Mouse (Mus musculus) layer of hippocampus, postnatal 25 days (tissue): ENCODE measurements around the gene Rfwd3. TPM values are rescaled to one million over a fixed set of nuclear protein-coding genes. Genes with fewer than 3 reads are reported as not detected.
"Not testable (repeated sequence)": the region's sequence is repeated elsewhere in the genome, so short reads cannot be mapped to it uniquely, and the experiment has no call there.

Experiments
- DNase-seq, 2 experiments: peaks; one replicate each; pipeline ENCODE4 v3.0.0; 2022; ENCODE audit warnings: mixed read lengths in 2 of 2, low spot score in 1 of 2; ENCODE audit errors: extremely low spot score in 1 of 2
- total RNA-seq, 2 experiments: library from RNA; stranded (reverse); gene quantifications; 2 replicates each; pipeline ENCODE4 v1.2.3; 2021

Gene Rfwd3
- total RNA-seq, 2 experiments from 2014 or later = 20.2 TPM

DNA sequence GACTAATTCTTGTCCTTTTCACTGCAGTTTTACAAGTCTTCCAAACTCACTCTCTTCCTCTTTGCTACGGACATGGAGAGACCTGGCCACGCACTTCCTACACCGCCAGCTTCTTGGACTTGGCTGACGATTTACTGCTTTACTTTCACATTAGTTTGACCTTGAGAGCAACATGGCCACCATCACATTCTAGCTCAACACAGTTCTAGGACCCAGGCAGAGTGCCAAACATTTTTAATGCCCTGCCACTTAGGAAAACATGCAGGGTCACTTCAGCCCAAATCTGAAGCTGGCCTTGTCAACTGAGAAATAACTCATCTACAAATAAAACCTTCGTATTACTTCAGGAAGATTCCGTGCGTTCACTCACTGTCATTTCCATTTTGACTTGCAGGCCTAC is 8.3 kb downstream of the Rfwd3 start:
- no peak for DNase-seq

DNA sequence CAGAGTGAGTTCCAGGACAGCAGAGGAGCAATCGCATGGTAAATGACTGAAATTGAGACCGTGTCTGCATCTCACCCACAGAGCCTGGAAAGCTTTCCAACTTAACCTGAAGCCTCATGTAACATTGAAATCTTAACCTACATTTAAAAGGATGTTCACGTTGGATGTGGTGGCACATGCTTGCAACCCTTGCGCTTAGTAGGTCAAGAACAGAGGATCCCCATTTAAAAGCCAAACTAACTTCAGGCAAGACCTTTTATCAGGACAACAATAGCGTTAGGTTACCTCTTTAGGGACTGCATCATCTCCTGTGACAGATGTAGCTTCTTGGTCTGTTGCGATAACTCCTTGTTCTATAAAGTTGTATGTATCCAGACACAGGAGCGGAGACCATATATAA is 9.4 kb downstream of the Rfwd3 start:
- no peak for DNase-seq

DNA sequence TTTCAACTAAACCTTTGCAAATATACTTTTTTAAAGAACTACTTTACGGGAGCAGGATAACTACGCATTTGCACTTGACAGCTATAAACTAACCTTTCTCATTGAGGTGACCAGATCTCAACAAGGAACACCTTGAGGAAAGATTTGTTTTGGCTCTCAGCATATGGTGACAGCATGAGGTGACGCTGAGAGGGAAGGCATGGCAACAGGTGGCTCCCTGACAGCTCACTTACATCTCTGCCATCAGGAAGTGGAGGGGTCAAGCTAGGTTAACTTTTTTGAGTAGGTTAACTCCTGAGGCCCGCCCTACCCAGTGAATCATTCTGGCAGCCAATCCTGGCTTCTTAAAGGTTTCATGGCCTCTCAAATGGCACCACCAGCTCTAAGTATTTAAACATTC is 14.4 kb downstream of the Rfwd3 start:
- DNase-seq = no peak

DNA sequence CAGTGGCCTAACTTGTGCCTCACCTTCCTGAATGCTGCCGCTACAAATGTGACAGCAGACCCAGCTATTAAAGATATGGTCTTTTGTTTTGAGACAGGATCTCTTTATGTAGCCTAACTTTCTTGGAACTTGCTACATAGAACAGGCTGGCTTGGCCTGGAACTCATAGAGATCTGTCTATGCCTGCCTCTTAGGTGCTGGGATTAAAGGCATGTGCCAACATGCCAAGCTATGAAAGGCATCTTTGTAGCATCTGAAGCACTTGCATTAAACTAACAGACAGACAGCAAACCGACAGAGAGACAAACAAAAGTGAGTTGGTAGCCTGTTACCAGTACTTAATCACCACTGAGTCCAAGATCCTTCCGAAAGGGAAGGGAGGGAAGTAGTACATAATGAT is 17.9 kb downstream of the Rfwd3 start:
- DNase-seq = no peak

DNA sequence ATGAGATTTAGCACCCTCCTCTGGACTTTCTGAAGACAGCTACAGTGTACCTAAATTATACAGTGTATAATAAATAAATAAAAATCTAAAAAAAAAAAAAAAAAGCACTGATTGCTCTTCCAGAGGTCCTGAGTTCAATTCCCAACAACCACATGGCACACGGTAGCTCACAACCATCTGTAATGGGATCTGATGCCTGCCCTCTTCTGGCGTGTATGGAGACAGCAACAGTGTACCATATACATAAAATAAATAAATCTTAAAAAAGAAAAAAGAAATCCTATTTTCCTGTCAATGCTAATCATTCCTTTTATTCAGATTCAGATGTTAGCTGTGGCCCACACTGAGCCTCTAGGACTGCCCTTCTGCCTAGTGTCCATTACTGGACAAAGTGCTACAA is 31.7 kb downstream of the Rfwd3 start:
- DNase-seq = no peak

DNA sequence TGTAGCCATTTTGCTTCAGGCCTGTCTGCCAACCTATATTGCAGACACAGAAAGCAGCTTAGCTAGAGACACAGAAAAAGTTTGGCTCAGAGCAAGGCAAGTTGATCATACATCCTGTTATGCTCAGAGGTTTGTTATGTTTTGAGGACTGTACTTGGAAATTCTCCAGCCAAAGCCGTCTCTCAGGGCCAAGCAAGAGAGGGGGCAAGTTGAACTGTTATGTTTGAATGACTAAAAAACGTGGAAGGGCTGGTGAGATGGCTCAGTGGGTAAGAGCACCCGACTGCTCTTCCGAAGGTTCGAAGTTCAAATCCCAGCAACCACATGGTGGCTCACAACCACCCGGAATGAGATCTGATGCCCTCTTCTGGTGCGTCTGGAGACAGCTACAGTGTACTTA is 33.9 kb downstream of the Rfwd3 start:
- DNase-seq = not testable (repeated sequence)

DNA sequence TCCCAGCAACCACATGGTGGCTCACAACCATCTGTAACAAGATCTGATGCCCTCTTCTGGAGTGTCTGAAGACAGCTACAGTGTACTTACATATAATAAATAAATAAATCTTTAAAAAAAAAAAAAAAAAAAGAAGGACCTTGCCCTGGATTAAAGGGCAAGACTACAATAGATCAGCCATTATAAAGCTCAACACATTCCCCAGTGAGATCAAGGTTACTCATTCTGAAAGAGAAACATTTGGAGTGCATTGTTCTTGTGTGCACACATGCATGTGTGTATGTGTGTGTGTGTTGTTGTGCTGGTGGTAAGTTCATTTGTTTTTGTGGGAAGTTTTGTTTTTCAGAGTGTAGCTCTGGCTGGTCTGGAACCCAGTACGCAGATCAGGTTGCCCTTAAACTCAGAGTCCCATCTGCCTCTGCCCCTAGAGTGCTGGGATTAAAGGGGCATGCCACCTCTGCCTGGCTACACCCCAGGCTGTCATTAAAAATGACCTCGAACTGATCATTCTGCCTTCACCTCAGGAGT is 35.3 kb downstream of the Rfwd3 start:
- DNase-seq = no peak

DNA sequence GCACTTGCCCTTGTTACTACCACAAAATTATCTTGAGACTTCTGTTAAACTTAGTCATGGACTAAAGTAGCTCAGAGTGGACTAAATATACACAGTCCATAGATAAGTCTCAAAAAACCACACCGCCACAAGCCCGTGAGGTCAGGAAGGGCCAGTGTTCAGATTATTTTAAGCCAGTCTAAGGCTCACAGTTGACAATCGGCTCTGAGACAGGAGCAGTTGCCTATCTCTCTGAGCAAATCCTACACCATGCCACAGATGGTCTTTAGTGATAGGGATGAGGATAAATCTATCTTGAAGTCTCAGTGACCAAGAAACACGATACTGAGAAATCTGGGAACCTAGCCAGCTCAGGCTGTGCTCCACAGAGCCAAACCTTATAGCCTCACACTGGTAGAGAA is 38.0 kb downstream of the Rfwd3 start:
- DNase-seq = no peak

DNA sequence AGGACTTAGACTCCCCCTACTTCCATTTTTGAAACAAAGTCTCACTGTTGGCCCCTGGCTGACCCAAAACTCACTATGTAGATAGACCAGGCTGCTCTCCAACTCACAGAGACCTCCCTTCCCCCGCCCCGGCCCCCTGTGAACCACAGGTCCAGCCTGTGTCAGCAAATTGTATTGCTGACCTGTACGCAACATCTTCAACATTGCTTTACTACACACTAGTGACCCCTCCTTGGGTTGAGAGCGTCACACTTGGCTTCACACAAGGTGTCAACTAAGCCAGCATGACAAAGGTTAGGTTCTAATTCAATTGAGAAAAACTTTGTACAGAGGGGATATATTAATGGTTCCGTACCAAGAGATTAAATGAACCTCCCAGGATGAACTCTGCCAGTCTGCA is 39.8 kb downstream of the Rfwd3 start:
- no peak for DNase-seq

DNA sequence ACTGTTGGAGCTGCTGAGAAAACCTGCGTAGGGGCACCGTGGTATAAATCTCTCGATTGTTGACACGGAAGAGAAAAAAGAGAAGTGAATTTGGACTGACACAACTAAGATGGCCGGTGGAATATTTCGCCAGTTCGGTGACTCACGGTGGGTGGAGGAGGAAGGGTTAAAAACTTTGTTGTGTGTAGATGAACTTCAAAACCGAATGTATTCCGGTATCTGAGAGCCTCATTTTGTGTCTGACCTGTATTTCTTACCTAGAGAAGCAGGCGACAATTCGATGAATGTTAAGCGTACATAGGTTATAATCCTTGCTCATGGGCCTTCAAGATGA is 40.6 kb downstream of the Rfwd3 start:
- DNase-seq = no peak

DNA sequence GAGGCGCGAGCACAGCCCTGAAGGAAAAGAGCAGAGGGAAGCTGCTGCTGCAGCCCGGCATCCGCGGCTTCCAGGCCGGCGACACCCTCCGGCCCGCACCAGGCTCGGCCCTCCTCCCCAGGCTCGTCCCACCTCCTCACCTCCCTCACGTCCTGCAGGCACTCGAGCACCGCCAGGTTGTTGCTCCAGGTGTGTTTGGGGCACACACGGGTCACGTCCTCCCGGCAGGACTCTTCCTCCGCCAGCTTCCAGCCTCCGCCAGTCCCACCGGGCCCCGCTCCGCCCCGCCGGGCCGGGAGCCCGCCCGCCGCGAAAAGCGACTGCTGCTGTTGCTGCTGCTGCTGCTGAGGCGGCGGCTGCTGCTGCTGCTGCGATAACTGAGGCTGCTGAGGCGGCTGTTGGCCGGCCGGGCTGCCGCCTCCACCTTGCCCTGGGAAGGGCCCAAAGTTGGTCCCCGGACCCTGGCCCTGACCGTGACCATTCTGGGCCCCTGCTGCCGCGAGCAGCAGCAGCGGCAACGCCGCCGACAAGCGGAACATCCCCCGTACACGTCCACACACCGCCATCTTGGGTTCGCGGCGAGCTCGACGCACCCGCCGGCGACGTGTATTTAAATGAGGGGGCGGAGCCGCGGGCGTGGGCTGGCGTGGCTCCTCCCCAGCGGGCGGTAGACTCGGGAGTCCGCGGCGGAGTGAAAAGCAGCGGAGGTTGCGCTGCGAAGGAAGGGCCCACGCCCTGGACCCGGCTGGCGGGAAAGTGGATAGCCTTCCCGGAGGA is 41.2 kb downstream of the Rfwd3 start, which contains the start of gene Glg1:
Gene Glg1 (minus strand): TSS at position 586 of the 777 bp plus-strand sequence.
- DNase-seq = peak; percentile 87 to 94

DNA sequence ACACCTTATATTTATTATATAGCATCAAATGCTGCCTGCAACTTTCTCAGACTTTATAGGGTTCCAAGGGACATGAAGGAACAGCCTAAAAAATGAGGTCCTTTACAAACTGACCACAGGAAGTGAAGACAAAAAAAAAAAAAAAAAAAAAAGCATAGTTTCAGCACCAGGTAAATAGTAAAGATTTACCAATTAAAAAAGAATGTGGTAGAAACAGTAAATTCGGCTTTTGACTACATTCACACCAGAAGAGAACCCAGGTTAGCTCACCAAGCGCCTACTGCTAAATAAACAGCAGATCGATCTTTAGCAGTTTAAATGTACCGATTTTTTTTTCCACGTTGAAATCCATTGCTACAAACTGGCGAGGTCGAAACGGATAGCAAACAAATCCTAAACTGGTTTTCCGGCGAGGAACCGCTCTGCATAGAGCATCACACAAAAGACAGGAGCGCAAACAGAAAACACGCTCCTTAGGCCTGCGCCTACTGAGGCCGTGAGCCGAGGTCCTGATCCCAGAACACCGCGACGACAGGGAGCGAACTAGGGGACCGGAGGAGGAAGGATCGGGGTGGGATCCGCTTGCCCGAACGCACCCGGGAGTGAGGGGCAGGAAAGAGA is 41.9 kb downstream of the Rfwd3 start:
- peak in 1 of 2 experiments; percentile 20 for DNase-seq

DNA sequence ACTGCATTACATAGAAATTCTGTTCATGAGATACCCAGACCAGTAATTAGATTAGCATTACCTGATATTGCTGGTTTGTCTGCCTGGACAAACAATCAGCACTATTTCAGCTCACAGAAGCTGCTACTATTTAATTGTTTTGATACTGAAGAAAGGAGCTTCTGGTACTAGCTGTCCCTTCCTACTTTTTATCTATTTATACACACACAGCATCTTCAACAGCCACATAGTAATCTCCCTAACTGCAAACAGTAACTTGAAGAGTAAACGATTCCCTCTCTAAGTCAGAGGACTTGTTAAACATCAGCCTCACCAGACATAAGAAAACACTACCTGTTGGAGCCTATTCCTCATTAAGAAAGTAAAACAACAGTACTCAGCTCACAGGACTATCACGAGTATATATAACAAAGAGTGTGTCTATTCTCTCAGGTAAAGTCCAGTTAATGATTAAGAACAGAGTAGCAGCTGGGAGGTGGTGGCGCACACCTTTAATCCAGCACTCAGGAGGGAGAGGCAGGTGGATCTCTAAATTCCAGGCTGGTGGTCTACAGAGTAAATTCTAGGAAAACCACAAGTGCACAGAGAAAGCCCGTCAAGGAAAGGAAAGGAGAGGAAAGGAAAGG is 47.4 kb downstream of the Rfwd3 start:
- DNase-seq = no peak

DNA sequence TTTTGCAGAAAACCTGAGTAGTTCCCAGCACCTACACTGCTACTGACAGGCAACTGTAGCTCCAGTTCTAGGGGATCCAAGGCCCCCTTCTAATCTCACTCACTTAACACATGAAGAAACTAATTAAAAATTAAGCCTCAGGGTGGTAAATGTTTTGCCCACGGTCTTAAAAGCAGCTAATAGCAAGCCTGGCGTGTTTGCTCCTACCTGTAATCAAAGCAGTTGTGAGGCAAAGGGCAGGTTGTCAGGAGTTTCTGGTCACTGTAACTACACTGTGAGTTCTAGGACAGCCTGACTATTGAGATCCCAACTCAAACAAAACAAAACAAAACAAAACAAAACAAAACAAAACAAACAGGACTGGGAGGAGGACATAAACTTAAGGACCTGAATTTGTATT is 49.9 kb downstream of the Rfwd3 start:
- no peak for DNase-seq

DNA sequence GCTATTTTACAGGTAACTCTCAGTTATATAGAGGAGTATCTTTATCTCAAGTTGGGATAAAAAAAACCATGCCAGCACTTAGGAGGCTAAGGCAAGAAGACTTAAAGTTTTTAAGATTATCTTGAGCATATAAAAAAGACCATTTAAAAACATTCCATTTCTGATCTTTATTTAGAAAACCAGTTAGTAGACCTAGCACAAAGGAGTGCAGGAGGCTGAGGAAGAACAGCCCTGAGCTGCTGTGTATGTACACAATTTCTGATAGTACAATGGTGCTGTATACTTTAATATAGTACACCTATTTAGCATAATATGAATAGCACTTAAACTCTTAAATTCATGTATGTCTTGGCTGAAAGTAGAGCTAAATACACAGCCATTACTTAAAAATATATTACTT is 51.9 kb downstream of the Rfwd3 start:
- no peak for DNase-seq

DNA sequence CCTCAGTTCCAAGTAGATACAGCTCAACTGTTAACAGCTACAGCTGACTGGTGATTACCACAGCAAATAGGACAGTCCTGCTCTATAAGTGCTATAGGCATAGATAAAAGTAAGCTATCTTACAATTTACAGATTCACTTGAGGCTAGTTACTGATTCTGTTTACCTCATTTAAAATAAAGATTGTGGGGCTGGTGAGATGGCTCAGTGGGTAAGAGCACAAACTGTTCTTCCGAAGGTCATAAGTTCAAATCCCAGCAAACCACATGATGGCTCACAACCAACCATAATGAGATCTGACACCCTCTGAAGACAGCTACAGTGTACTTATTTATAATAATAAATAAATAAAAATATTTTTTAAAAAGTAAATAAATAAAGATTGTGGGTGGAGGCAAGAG is 53.2 kb downstream of the Rfwd3 start:
- DNase-seq = not testable (repeated sequence)

DNA sequence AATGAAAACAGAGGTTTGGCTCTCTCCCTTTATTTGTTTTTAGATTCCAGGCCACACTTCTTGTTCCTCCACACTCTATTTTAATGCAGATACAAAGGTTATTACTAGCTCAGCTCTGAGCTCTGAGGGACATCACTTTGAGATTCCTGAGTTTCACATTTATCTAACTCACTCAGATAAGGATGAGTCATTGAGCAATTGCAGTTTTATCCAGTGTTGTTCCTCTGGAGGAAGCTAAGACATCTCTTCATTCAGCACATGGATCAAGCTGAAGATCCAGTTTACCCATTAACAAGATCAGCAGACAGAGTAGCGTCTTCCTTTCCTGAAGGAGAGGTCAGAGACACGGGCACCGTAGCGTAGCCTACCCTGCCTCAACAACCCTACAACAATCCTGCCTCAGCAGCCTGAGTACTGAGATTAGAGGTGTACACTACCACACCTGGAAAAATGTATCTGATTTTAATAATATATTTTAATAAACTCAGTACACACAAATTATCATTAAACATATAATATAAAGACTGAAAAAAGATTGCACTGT is 53.7 kb downstream of the Rfwd3 start:
- no peak for DNase-seq

DNA sequence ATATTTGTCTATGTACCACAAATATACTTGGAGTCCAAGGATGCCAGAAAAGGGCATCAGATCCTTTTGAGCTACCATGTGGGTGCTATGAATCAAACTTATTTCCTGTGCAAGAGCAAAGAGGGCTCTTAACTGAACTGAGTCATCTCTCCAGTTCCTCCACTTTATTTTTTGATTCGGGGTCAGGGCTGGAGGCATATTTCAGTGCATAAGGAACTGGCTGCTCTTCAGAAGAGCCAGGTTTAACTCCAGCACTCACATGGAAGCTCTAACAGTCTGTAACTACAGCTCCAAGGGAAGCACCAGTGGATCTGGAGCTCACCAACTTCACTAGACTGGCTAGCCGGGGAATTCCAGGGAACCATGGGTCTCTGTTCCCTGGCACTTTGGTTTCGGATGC is 62.7 kb downstream of the Rfwd3 start:
- DNase-seq = no peak

DNA sequence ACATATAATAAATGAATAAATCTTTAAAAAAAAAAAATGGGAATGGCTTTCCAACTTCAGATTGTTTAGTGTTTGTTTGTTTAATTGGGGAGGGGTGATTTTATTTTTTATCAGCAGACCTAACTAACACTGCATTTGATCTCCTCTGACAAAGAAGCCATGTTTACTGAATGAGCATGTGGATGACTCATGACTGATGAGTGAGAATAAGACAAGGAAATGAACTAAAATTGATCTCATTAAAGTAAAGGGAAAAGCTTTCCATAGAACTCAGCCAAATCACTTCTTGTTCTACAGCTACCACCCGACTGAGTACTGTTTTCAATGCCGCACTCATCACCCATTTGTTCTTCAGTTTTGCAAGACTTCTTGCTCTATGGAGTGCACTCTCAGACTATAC is 66.3 kb downstream of the Rfwd3 start:
- no peak for DNase-seq

DNA sequence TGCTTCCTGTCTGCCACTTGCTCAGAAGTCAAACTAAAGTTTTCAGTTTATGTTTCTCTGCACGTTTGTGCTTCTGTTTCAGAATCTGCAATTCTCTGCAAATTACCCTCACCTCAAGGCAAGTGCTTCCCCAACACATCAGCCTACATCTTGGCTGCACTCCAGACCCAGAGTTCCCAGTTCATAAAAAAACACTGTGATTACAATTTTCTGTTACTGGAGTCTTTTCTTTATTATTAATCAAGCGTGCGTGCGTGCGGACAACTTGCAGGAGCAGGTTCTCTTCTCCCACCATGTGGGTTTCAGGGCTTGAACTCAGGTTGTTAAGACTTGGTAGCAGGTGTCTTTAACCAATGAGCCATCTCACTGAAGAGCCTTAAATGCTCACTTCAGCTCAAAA is 75.9 kb downstream of the Rfwd3 start:
- peak in 1 of 2 experiments; percentile 30 for DNase-seq
